Mouse (Mus musculus) MEL (cell line): Measurements from ENCODE around the gene Trim50.

Experiments
- CTCF ChIP-seq, 3 experiments: IDR thresholded peaks in 2 of 3; conservative IDR thresholded peaks in 1 of 3; 2 replicates each; pipeline ENCODE4 v1.5.1; 2011 to 2012; ENCODE audit warnings: low read length in 3 of 3, low read depth in 2 of 3, mild to moderate bottlenecking in 2 of 3, improper control_type of control experiment in 1 of 3, inconsistent platforms in 1 of 3, mixed read lengths in 1 of 3, moderate library complexity in 1 of 3; ENCODE audit not compliant: control insufficient read depth in 1 of 3, insufficient read depth in 1 of 3, poor library complexity in 1 of 3, severe bottlenecking in 1 of 3
- POLR2A ChIP-seq, 2 experiments: IDR thresholded peaks; 2 replicates each; pipeline ENCODE4 v1.6.1; 2011 to 2012; ENCODE audit warnings: low read length in 2 of 2, mild to moderate bottlenecking in 2 of 2, control low read depth in 1 of 2, improper control_type of control experiment in 1 of 2, low read depth in 1 of 2, moderate library complexity in 1 of 2; ENCODE audit not compliant: control insufficient read depth in 1 of 2, insufficient read depth in 1 of 2, poor library complexity in 1 of 2
- TAL1 ChIP-seq: IDR thresholded peaks from 2 replicates; pipeline ENCODE4 v1.6.1; 2012; ENCODE audit warnings: mild to moderate bottlenecking, inconsistent platforms, low read length, moderate library complexity, mixed read lengths
- TBP ChIP-seq: IDR thresholded peaks from 2 replicates; pipeline ENCODE4 v1.8.0; 2011; ENCODE audit warnings: low read depth, low read length, improper control_type of control experiment

- no peak for TF ChIP-seq CTCF (IDR thresholded peaks at IDR 0.05 in 2 of 3, conservative IDR thresholded peaks at IDR 0.05 in 1 of 3; ENCODE audit: control insufficient read depth in 1 of 3, insufficient read depth in 1 of 3, low read depth in 2 of 3, low read length in 3 of 3, poor library complexity in 1 of 3, severe bottlenecking in 1 of 3)
- TF ChIP-seq TAL1, result no peak
- no peak for TF ChIP-seq TBP
- no peak for TF ChIP-seq POLR2A (IDR thresholded peaks at IDR 0.05; ENCODE audit: control insufficient read depth in 1 of 2, insufficient read depth in 1 of 2, low read depth in 1 of 2, low read length in 2 of 2, poor library complexity in 1 of 2)
Measured at GRCm38 (mm10) chr5:135329471-135329870, 23.6 kb upstream of the Trim50 start.
